Mouse (Mus musculus): ENCODE results near the gene Tex9. TPM values are rescaled to one million over a fixed set of nuclear protein-coding genes. Genes with fewer than 3 reads are reported as not detected.

The Tex9 gene
- polyA plus RNA-seq, 1 experiment, result 4.6 TPM

GRCm38 (mm10) chr9:72531996-72532380 is 40.0 kb upstream of the Tex9 start, which contains the start of gene Rfx7:
Rfx7 (plus strand) TSS chr9:72532240.
- Histone ChIP-seq H3K36me3 (ENCODE audit: control insufficient read depth, insufficient read depth) (no peaks in the 10 kb centered on the region), H3K4me3 (ENCODE audit: insufficient read depth, poor library complexity, severe bottlenecking) (peak within 1 kb of the TSS; percentile 66), H3ac (ENCODE audit: control insufficient read depth, insufficient read length, low read depth) (peak within 1 kb of the TSS; percentile 85), H3K27me3 (ENCODE audit: control insufficient read depth, insufficient read depth, insufficient read length) (no peaks in the 10 kb centered on the region), H3K79me2 (ENCODE audit: control insufficient read depth, insufficient read depth) (peaks cover 48% of the 10 kb centered on the region), H3K79me3 (ENCODE audit: low read depth) (peaks cover 34% of the 10 kb centered on the region)
- no peak for TF ChIP-seq CTCF (IDR thresholded peaks at IDR 0.05; ENCODE audit: control insufficient read depth, insufficient read depth, insufficient read length)
- TF ChIP-seq USF1 (IDR thresholded peaks at IDR 0.05; ENCODE audit: low read depth), result no peak
- TF ChIP-seq CEBPB (IDR thresholded peaks at IDR 0.05; ENCODE audit: low read depth), result no peak
- peak; percentile 3 for TF ChIP-seq MAX (IDR thresholded peaks at IDR 0.05)
- no peak for TF ChIP-seq MYOG (IDR thresholded peaks at IDR 0.05; ENCODE audit: control insufficient read depth, extremely low read depth, insufficient read length)
- TF ChIP-seq FOSL1 (IDR thresholded peaks at IDR 0.05; ENCODE audit: insufficient read depth, low read length, poor library complexity, severe bottlenecking), result no peak

- Histone ChIP-seq H3K36me3 (ENCODE audit: control insufficient read depth, insufficient read depth) (no peaks in the 10 kb centered on the region), H3ac (ENCODE audit: control insufficient read depth, insufficient read length, low read depth) (peak overlapping the region; percentile 12), H3K79me3 (ENCODE audit: low read depth) (peaks cover 30% of the 10 kb centered on the region), H3K27me3 (ENCODE audit: control insufficient read depth, insufficient read depth, insufficient read length) (no peaks in the 10 kb centered on the region), H3K4me3 (ENCODE audit: insufficient read depth, poor library complexity, severe bottlenecking) (peak overlapping the region; percentile 66), H3K79me2 (ENCODE audit: control insufficient read depth, insufficient read depth) (peaks cover 43% of the 10 kb centered on the region)
- TF ChIP-seq USF1 (IDR thresholded peaks at IDR 0.05; ENCODE audit: low read depth) (no peak), FOSL1 (IDR thresholded peaks at IDR 0.05; ENCODE audit: insufficient read depth, low read length, poor library complexity, severe bottlenecking) (no peak), MAX (IDR thresholded peaks at IDR 0.05) (peak; percentile 3), MYOG (IDR thresholded peaks at IDR 0.05; ENCODE audit: control insufficient read depth, extremely low read depth, insufficient read length) (no peak), CEBPB (IDR thresholded peaks at IDR 0.05; ENCODE audit: low read depth) (no peak), MYOD1 (IDR thresholded peaks at IDR 0.05; ENCODE audit: control insufficient read depth, insufficient read length, low read depth) (no peak), CTCF (IDR thresholded peaks at IDR 0.05; ENCODE audit: control insufficient read depth, insufficient read depth, insufficient read length) (no peak)
Observed at GRCm38 (mm10) chr9:72531291-72531995, 39.4 kb upstream of the Tex9 start.

DNA sequence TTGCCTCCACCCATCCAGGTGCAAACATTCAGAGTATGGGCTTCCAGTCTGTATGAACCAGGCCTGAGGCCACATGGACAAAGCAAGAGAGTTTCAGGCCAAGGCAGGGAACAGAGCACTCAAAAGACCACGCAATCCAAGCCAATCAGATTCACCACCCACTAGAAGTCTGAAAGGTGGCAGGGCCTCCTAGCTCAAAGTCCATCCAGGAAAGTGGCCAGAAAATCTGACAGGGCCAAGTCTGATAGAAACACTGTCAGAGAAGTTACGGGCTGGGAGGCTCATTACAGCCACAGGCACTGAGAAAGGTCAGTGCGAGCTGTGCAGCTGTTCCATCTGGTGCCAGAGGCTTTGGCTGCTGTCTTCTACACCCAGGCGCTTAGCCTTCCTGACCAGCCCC is 38.8 kb upstream of the Tex9 start:
- Histone ChIP-seq H3K79me3 (ENCODE audit: low read depth) (peaks cover 25% of the 10 kb centered on the region), H3K4me3 (ENCODE audit: insufficient read depth, poor library complexity, severe bottlenecking) (no peak overlapping the region), H3K36me3 (ENCODE audit: control insufficient read depth, insufficient read depth) (no peaks in the 10 kb centered on the region), H3ac (ENCODE audit: control insufficient read depth, insufficient read length, low read depth) (no peak overlapping the region), H3K79me2 (ENCODE audit: control insufficient read depth, insufficient read depth) (peaks cover 37% of the 10 kb centered on the region), H3K27me3 (ENCODE audit: control insufficient read depth, insufficient read depth, insufficient read length) (no peaks in the 10 kb centered on the region)
- TF ChIP-seq CEBPB (IDR thresholded peaks at IDR 0.05; ENCODE audit: low read depth), result no peak
- no peak for TF ChIP-seq MAX (IDR thresholded peaks at IDR 0.05)
- no peak for TF ChIP-seq CTCF (IDR thresholded peaks at IDR 0.05; ENCODE audit: control insufficient read depth, insufficient read depth, insufficient read length)
- TF ChIP-seq USF1 (IDR thresholded peaks at IDR 0.05; ENCODE audit: low read depth), result no peak
- TF ChIP-seq MYOD1 (IDR thresholded peaks at IDR 0.05; ENCODE audit: control insufficient read depth, insufficient read length, low read depth), result no peak
- TF ChIP-seq MYOG (IDR thresholded peaks at IDR 0.05; ENCODE audit: control insufficient read depth, extremely low read depth, insufficient read length), result no peak
- TF ChIP-seq FOSL1 (IDR thresholded peaks at IDR 0.05; ENCODE audit: insufficient read depth, low read length, poor library complexity, severe bottlenecking), result no peak

DNA sequence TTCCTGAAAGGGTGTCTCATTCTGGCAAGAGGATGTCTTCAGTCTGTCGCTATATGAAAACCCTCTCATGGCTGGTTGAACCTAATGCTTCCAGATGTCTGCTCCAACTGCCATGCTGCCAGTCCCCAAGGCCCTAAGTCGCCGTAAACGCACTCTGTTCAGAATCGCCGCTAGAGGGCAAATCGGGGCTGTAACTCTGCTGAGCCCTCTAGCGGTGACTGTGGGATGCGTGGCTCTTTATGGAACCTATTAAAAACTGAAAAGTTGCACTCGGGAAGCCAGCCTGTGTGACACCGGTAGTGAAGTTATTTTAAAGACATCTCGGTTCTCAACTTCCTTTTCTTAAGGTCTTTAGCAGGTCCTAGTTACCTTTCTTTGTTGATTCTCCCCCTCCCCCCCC is 38.2 kb upstream of the Tex9 start:
- Histone ChIP-seq H3K4me3 (ENCODE audit: insufficient read depth, poor library complexity, severe bottlenecking) (no peak overlapping the region), H3K27me3 (ENCODE audit: control insufficient read depth, insufficient read depth, insufficient read length) (no peaks in the 10 kb centered on the region), H3K79me3 (ENCODE audit: low read depth) (peaks cover 23% of the 10 kb centered on the region), H3K79me2 (ENCODE audit: control insufficient read depth, insufficient read depth) (peaks cover 31% of the 10 kb centered on the region), H3ac (ENCODE audit: control insufficient read depth, insufficient read length, low read depth) (no peak overlapping the region), H3K36me3 (ENCODE audit: control insufficient read depth, insufficient read depth) (no peaks in the 10 kb centered on the region)
- TF ChIP-seq USF1 (IDR thresholded peaks at IDR 0.05; ENCODE audit: low read depth) (no peak), MAX (IDR thresholded peaks at IDR 0.05) (peak; percentile 68), CTCF (IDR thresholded peaks at IDR 0.05; ENCODE audit: control insufficient read depth, insufficient read depth, insufficient read length) (peak; percentile 98)

DNA sequence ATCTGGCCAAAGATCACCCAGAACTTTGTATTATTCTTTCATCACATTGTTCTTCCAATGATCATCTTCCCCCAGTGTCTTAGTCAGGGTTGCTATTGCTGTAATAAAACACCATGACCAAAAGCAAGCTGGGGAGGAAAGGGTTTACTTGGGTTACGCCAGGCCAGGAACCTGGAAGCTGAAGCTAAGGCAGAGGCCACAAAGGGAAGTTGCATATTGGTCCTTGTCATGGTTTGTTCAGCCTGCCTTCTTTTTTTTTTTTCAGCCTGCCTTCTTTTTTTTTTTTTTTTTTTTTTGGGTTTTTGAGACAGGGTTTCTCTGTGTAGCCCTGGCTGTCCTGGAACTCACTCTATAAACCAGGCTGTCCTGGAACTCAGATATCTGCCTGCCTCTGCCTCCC is 34.1 kb upstream of the Tex9 start:
- H3K4me3 ChIP-seq (ENCODE audit: insufficient read depth, poor library complexity, severe bottlenecking), result no peak overlapping the region
- no peak overlapping the region for H3ac ChIP-seq (ENCODE audit: control insufficient read depth, insufficient read length, low read depth)
- no peaks in the 10 kb centered on the region for H3K79me2 ChIP-seq (ENCODE audit: control insufficient read depth, insufficient read depth)
- no peaks in the 10 kb centered on the region for H3K79me3 ChIP-seq (ENCODE audit: low read depth)
- H3K27me3 ChIP-seq (ENCODE audit: control insufficient read depth, insufficient read depth, insufficient read length), result no peaks in the 10 kb centered on the region
- no peak for TF ChIP-seq USF1 (IDR thresholded peaks at IDR 0.05; ENCODE audit: low read depth)
- no peak for TF ChIP-seq FOSL1 (IDR thresholded peaks at IDR 0.05; ENCODE audit: insufficient read depth, low read length, poor library complexity, severe bottlenecking)
- no peak for TF ChIP-seq CTCF (IDR thresholded peaks at IDR 0.05; ENCODE audit: control insufficient read depth, insufficient read depth, insufficient read length)
- no peak for TF ChIP-seq MYOG (IDR thresholded peaks at IDR 0.05; ENCODE audit: control insufficient read depth, extremely low read depth, insufficient read length)
- TF ChIP-seq MYOD1 (IDR thresholded peaks at IDR 0.05; ENCODE audit: control insufficient read depth, insufficient read length, low read depth), result no peak
- no peak for TF ChIP-seq CEBPB (IDR thresholded peaks at IDR 0.05; ENCODE audit: low read depth)
- TF ChIP-seq MAX (IDR thresholded peaks at IDR 0.05), result no peak
- no peaks in the 10 kb centered on the region for H3K36me3 ChIP-seq (ENCODE audit: control insufficient read depth, insufficient read depth)

DNA sequence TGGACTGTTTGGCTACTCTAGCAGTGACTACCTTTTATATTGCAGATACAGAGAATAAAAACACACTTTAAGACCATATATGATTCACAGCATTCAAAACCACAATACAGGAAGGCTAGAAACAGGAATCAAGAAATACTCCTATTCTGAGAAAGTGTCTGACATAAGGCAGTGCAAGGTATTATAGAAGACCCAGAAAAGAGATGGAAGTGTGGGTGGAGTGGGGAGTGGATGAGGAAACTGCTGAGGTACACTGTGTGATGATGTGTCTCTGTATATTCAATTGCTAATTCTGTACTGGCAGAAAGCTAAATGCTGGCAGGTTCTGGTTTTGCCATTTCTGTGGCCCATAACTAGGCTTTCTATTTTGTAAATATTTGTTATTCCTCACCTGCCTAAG is 28.8 kb upstream of the Tex9 start:
- Histone ChIP-seq H3K79me2 (ENCODE audit: control insufficient read depth, insufficient read depth) (no peaks in the 10 kb centered on the region), H3K79me3 (ENCODE audit: low read depth) (no peaks in the 10 kb centered on the region), H3ac (ENCODE audit: control insufficient read depth, insufficient read length, low read depth) (no peak overlapping the region), H3K36me3 (ENCODE audit: control insufficient read depth, insufficient read depth) (no peaks in the 10 kb centered on the region), H3K27me3 (ENCODE audit: control insufficient read depth, insufficient read depth, insufficient read length) (no peaks in the 10 kb centered on the region), H3K4me3 (ENCODE audit: insufficient read depth, poor library complexity, severe bottlenecking) (no peak overlapping the region)
- TF ChIP-seq USF1 (IDR thresholded peaks at IDR 0.05; ENCODE audit: low read depth) (no peak), CEBPB (IDR thresholded peaks at IDR 0.05; ENCODE audit: low read depth) (no peak), FOSL1 (IDR thresholded peaks at IDR 0.05; ENCODE audit: insufficient read depth, low read length, poor library complexity, severe bottlenecking) (no peak), MYOG (IDR thresholded peaks at IDR 0.05; ENCODE audit: control insufficient read depth, extremely low read depth, insufficient read length) (no peak), CTCF (IDR thresholded peaks at IDR 0.05; ENCODE audit: control insufficient read depth, insufficient read depth, insufficient read length) (no peak), MAX (IDR thresholded peaks at IDR 0.05) (no peak), MYOD1 (IDR thresholded peaks at IDR 0.05; ENCODE audit: control insufficient read depth, insufficient read length, low read depth) (no peak)
